Mouse (Mus musculus): ENCODE data around the gene Mdm1. TPM values are rescaled to one million over a fixed set of nuclear protein-coding genes. Genes with fewer than 3 reads are reported as not detected.

Gene Mdm1
- polyA plus RNA-seq, 2 experiments, result 6.8 to 8.4 TPM

DNA sequence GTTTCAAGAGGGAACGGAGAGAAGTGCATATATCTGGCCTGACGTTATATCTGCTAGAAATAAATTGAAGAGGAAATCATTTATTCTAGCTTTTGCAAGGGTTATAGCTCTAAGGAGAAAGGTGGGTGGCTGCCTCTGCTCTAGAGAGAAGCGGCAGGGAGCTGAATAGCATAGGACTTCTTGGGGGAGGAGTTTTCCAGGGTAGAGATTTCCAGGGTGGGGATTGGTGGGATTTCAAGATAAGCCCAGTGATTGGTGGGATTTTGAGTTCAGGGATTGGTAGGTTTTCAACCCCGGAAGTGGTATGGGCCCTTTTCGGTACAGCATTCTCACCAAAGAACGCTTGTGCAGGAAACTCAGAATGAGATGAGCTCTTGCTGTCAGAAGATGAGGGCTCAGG lies 8.6 kb upstream of the Mdm1 start:
- TF ChIP-seq CTCF (IDR thresholded peaks at IDR 0.05; ENCODE audit: low read depth), result no peak
- TF ChIP-seq EP300 (IDR thresholded peaks at IDR 0.05; ENCODE audit: low read depth), result no peak
- H3K9ac ChIP-seq (replicated peaks), result no peak overlapping the region
- H3K4me1 ChIP-seq (replicated peaks; ENCODE audit: control insufficient read depth in 2 of 2, insufficient read depth in 2 of 2, low read length in 1 of 2), result no peaks in the 10 kb centered on the region
- no peaks in the 10 kb centered on the region for H3K36me3 ChIP-seq (replicated peaks; ENCODE audit: control insufficient read depth, insufficient read depth, low read depth)
- no peak overlapping the region for H3K4me2 ChIP-seq (ENCODE audit: low read depth)
- DNase-seq (ENCODE audit: low read depth in 3 of 3, low spot score in 3 of 3), result no peak
- WGBS (ENCODE audit: insufficient replicate concordance), result 67% methylated on average over 6 of the region's 6 CpGs
- no peaks in the 10 kb centered on the region for H3K27me3 ChIP-seq (ENCODE audit: control insufficient read depth, insufficient read depth, low read length)
- H3K9me3 ChIP-seq (ENCODE audit: control insufficient read depth, low read length), result no peaks in the 10 kb centered on the region
- no peak for ATAC-seq (ENCODE audit: insufficient read depth)
- no peak overlapping the region for H3K4me3 ChIP-seq (ENCODE audit: insufficient read depth in 1 of 2, low read depth in 2 of 2, low read length in 2 of 2)
- no peak overlapping the region for H3K27ac ChIP-seq

GRCm38 (mm10) chr10:118138508-118138907 lies 3.1 kb upstream of the Mdm1 start:
- H3K27me3 ChIP-seq (ENCODE audit: control insufficient read depth, insufficient read depth, low read length), result no peaks in the 10 kb centered on the region
- DNase-seq (ENCODE audit: low read depth in 3 of 3, low spot score in 3 of 3), result no peak
- WGBS (ENCODE audit: insufficient replicate concordance), result 73% methylated on average over 11 of the region's 11 CpGs
- no peak overlapping the region for H3K9ac ChIP-seq (replicated peaks)
- H3K4me3 ChIP-seq (ENCODE audit: insufficient read depth in 1 of 2, low read depth in 2 of 2, low read length in 2 of 2), result no peak overlapping the region
- ATAC-seq (ENCODE audit: insufficient read depth), result no peak
- peaks cover 7 to 8% of the 10 kb centered on the region in 2 experiments; a peak in 3 of 4 replicates for H3K4me1 ChIP-seq (replicated peaks; ENCODE audit: control insufficient read depth in 2 of 2, insufficient read depth in 2 of 2, low read length in 1 of 2)
- no peak overlapping the region for H3K4me2 ChIP-seq (ENCODE audit: low read depth)
- no peak for TF ChIP-seq CTCF (IDR thresholded peaks at IDR 0.05; ENCODE audit: low read depth)
- TF ChIP-seq EP300 (IDR thresholded peaks at IDR 0.05; ENCODE audit: low read depth), result no peak
- no peaks in the 10 kb centered on the region for H3K9me3 ChIP-seq (ENCODE audit: control insufficient read depth, low read length)
- H3K36me3 ChIP-seq (replicated peaks; ENCODE audit: control insufficient read depth, insufficient read depth, low read depth), result no peaks in the 10 kb centered on the region
- no peak overlapping the region for H3K27ac ChIP-seq

DNA sequence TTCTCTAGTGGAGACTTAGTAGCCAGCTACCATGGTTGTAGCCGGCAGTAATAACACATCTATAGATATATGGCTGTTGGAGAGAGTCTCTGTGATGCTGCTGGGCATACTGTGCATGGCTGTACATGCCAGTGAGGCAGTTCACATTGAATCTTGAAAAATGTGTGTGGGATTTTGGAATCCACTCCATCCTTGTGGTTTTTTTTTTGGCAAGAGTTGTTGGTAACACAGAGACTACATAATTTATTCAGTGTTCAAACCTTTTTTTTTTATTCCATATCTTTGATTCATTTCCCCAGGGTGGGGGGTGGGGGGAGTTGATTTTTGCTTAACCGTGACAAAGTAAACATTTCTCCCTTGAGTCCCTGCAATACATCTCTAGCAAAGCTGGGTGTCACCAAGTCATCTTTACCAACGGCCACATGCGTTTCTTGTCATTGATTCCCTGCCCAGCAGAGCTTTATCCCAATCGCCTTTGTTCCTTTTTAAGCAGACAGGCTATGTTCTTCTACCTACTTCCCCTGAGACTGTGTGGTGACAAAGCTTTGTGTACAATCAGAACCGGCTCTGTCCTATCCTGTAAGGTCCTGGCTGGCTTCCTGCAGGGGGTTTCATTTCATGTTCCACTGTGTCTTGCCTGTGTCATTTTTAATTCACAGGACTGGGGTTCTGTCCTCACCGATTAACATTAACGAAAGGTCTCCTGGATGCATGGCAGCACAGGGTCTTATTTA lies 1.6 kb upstream of the Mdm1 start:
- no peak for ATAC-seq (ENCODE audit: insufficient read depth)
- Histone ChIP-seq H3K4me2 (ENCODE audit: low read depth) (no peak overlapping the region), H3K4me3 (ENCODE audit: insufficient read depth in 1 of 2, low read depth in 2 of 2, low read length in 2 of 2) (no peak overlapping the region), H3K27ac (no peak overlapping the region), H3K4me1 (replicated peaks; ENCODE audit: control insufficient read depth in 2 of 2, insufficient read depth in 2 of 2, low read length in 1 of 2) (peaks cover 7 to 8% of the 10 kb centered on the region in 2 experiments; a peak in 3 of 4 replicates), H3K9me3 (ENCODE audit: control insufficient read depth, low read length) (no peaks in the 10 kb centered on the region), H3K9ac (replicated peaks) (no peak overlapping the region), H3K36me3 (replicated peaks; ENCODE audit: control insufficient read depth, insufficient read depth, low read depth) (no peaks in the 10 kb centered on the region), H3K27me3 (ENCODE audit: control insufficient read depth, insufficient read depth, low read length) (no peaks in the 10 kb centered on the region)
- TF ChIP-seq CTCF (IDR thresholded peaks at IDR 0.05; ENCODE audit: low read depth) (no peak), EP300 (IDR thresholded peaks at IDR 0.05; ENCODE audit: low read depth) (no peak)
- 58% methylated on average over 8 of the region's 8 CpGs for WGBS (ENCODE audit: insufficient replicate concordance)
- DNase-seq (ENCODE audit: low read depth in 3 of 3, low spot score in 3 of 3), result no peak

GRCm38 (mm10) chr10:118141884-118142801 lies 532 bp downstream of the Mdm1 start:
- Histone ChIP-seq H3K9me3 (ENCODE audit: control insufficient read depth, low read length) (no peaks in the 10 kb centered on the region), H3K4me2 (ENCODE audit: low read depth) (peak overlapping the region; percentile 90), H3K36me3 (replicated peaks; ENCODE audit: control insufficient read depth, insufficient read depth, low read depth) (no peaks in the 10 kb centered on the region), H3K9ac (replicated peaks) (peak overlapping the region; percentile 76), H3K27me3 (ENCODE audit: control insufficient read depth, insufficient read depth, low read length) (no peaks in the 10 kb centered on the region), H3K4me1 (replicated peaks; ENCODE audit: control insufficient read depth in 2 of 2, insufficient read depth in 2 of 2, low read length in 1 of 2) (peaks cover 7 to 8% of the 10 kb centered on the region in 2 experiments; a peak in 3 of 4 replicates), H3K27ac (no peak overlapping the region), H3K4me3 (ENCODE audit: insufficient read depth in 1 of 2, low read depth in 2 of 2, low read length in 2 of 2) (peak overlapping the region; percentile 75 to 84)
- no peak for TF ChIP-seq EP300 (IDR thresholded peaks at IDR 0.05; ENCODE audit: low read depth)
- TF ChIP-seq CTCF (IDR thresholded peaks at IDR 0.05; ENCODE audit: low read depth), result no peak
- ATAC-seq (ENCODE audit: insufficient read depth) (no peak), DNase-seq (ENCODE audit: low read depth in 3 of 3, low spot score in 3 of 3) (no peak)
- 5% methylated on average over 53 of the region's 53 CpGs for WGBS (ENCODE audit: insufficient replicate concordance)

- no peak for TF ChIP-seq CTCF (IDR thresholded peaks at IDR 0.05; ENCODE audit: low read depth)
- TF ChIP-seq EP300 (IDR thresholded peaks at IDR 0.05; ENCODE audit: low read depth), result no peak
- WGBS (ENCODE audit: insufficient replicate concordance), result 76% methylated on average over 5 of the region's 5 CpGs
- Histone ChIP-seq H3K27me3 (ENCODE audit: control insufficient read depth, insufficient read depth, low read length) (no peaks in the 10 kb centered on the region), H3K27ac (no peak overlapping the region), H3K4me2 (ENCODE audit: low read depth) (no peak overlapping the region), H3K4me1 (replicated peaks; ENCODE audit: control insufficient read depth in 2 of 2, insufficient read depth in 2 of 2, low read length in 1 of 2) (no peaks in the 10 kb centered on the region), H3K9ac (replicated peaks) (no peak overlapping the region), H3K9me3 (ENCODE audit: control insufficient read depth, low read length) (no peaks in the 10 kb centered on the region), H3K4me3 (ENCODE audit: insufficient read depth in 1 of 2, low read depth in 2 of 2, low read length in 2 of 2) (no peak overlapping the region), H3K36me3 (replicated peaks; ENCODE audit: control insufficient read depth, insufficient read depth, low read depth) (no peaks in the 10 kb centered on the region)
- no peak for DNase-seq (ENCODE audit: low read depth in 3 of 3, low spot score in 3 of 3)
- ATAC-seq (ENCODE audit: insufficient read depth), result no peak
Measured at GRCm38 (mm10) chr10:118149381-118149780, 7.8 kb downstream of the Mdm1 start.

Measured in liver, embryonic 14.5 days (tissue).